Mouse (Mus musculus) cerebellum, adult 2 months (tissue): Measurements from ENCODE around the gene Noct. TPM values are rescaled to one million over a fixed set of nuclear protein-coding genes. Genes with fewer than 3 reads are reported as not detected.

Experiments used
- DNase-seq, 2 experiments: peaks; one replicate each; pipeline ENCODE4 v3.0.0; 2021
- H3K27ac ChIP-seq: fragments of 200-500 bp; 2 replicates; pipeline ENCODE4 v1.5.1; 2012; ENCODE audit warnings: low read length, control low read depth, inconsistent platforms; ENCODE audit not compliant: insufficient read depth
- H3K27me3 ChIP-seq: fragments of 200-500 bp; 2 replicates; pipeline ENCODE4 v1.6.1; 2012; ENCODE audit warnings: inconsistent platforms, mild to moderate bottlenecking, low read length, moderate library complexity; ENCODE audit not compliant: control insufficient read depth, insufficient read depth
- H3K4me1 ChIP-seq: fragments of 200-500 bp; 2 replicates; pipeline ENCODE4 v1.6.1; 2011; ENCODE audit warnings: low read length; ENCODE audit not compliant: control insufficient read depth, insufficient read depth
- H3K4me3 ChIP-seq: fragments of 200-500 bp; replicated peaks from 2 replicates; pipeline ENCODE3; 2011; ENCODE audit warnings: mild to moderate bottlenecking, low read depth, low read length, control low read depth; ENCODE audit not compliant: insufficient read depth
- CTCF ChIP-seq: fragments of 200-500 bp; IDR thresholded peaks from 2 replicates; pipeline ENCODE4 v1.5.1; 2011; ENCODE audit warnings: low read depth, mild to moderate bottlenecking, control low read depth, low read length, moderate library complexity, borderline replicate concordance; ENCODE audit not compliant: insufficient read depth
- POLR2A ChIP-seq: fragments of 200-500 bp; IDR thresholded peaks from 2 replicates; pipeline ENCODE4 v1.6.1; 2011; ENCODE audit warnings: low read length, control low read depth, borderline replicate concordance; ENCODE audit not compliant: insufficient read depth
- WGBS: fragments of 180-500 bp; shearing (Covaris S2); methylation state at CpG from one replicate; pipeline ENCODE4 v1.1.7; 2018; 5-methylcytosine and 5-hydroxymethylcytosine counted together
- polyA plus RNA-seq: library from polyadenylated mRNA; depleted of rRNA; stranded (reverse); fragments of >200 nt; gene quantifications from 2 replicates; pipeline ENCODE4 v1.2.3, GENCODE M21; 2012

Noct gene
- polyA plus RNA-seq, 1 experiment = 27.8 TPM

DNA sequence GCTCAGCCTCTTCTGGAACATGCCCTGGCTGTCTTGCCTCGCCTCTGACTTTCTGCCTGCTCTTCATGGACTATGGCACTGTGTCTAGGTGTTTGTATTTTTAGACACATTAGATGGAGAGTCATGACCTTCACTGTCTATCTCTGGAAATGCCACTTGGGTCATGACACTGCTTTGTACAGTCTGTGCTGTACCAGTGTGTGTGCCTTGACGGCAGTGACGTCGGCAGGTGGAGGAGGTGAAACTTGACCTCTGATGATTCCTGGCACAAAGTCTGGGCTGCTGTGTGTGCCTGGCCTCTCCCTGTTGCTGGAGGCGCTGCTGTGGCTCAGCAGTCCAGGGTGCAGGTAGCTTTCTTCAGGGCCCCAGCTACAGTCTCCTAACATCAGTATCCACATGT, 9.2 kb downstream of the Noct start:
- H3K27me3 ChIP-seq = no peaks in the 10 kb centered on the region
- no peaks in the 10 kb centered on the region; the same call in 1 of the 2 replicates for H3K4me1 ChIP-seq
- no peak for DNase-seq
- no peak for TF ChIP-seq POLR2A
- TF ChIP-seq CTCF = no peak
- no peak overlapping the region for H3K4me3 ChIP-seq
- WGBS = 79% methylated on average over 5 of the region's 5 CpGs
- no peak overlapping the region for H3K27ac ChIP-seq

- TF ChIP-seq CTCF = peak; percentile 97
- TF ChIP-seq POLR2A = no peak
- H3K4me1 ChIP-seq = no peaks in the 10 kb centered on the region; the same call in 1 of the 2 replicates
- 43% methylated on average over 13 of the region's 13 CpGs for WGBS
- no peaks in the 10 kb centered on the region for H3K27me3 ChIP-seq
- no peak overlapping the region for H3K27ac ChIP-seq
- peak; percentile 79 to 84 for DNase-seq
- no peak overlapping the region for H3K4me3 ChIP-seq
Measured at GRCm38 (mm10) chr3:51233918-51234751, 9.9 kb downstream of the Noct start.

- no peak overlapping the region for H3K4me3 ChIP-seq
- TF ChIP-seq CTCF (no peak), POLR2A (no peak)
- WGBS = 35% methylated on average over 5 of the region's 5 CpGs
- H3K27ac ChIP-seq = no peak overlapping the region
- no peaks in the 10 kb centered on the region for H3K27me3 ChIP-seq
- no peaks in the 10 kb centered on the region; the same call in 1 of the 2 replicates for H3K4me1 ChIP-seq
- DNase-seq = no peak
Measured at GRCm38 (mm10) chr3:51234752-51235055, 10.5 kb downstream of the Noct start.

DNA sequence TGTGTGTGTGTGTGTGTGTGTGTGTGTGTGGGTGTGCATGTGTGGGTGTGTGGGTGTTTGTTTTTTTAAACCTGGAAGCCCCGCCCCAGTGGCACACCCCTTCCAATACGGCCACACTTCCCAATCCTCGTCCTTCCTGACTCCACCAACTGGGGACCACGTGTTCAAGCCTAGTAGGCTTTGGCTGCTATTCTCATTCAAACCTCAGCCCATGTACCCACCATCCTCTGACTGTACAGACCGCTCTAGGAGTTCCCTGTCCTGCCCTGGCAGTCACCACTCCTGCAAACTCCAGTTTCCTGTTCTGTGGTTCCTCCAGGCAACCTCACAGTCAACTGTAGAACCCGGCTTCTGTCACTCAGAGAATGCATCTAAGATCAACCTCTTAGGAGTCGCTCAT, 14.3 kb downstream of the Noct start:
- Histone ChIP-seq H3K27me3 (no peaks in the 10 kb centered on the region), H3K4me3 (no peak overlapping the region), H3K4me1 (no peaks in the 10 kb centered on the region; the same call in 1 of the 2 replicates), H3K27ac (no peak overlapping the region)
- WGBS = 71% methylated on average over 7 of the region's 7 CpGs
- no peak for DNase-seq
- no peak for TF ChIP-seq CTCF
- no peak for TF ChIP-seq POLR2A

- Histone ChIP-seq H3K27me3 (no peaks in the 10 kb centered on the region), H3K4me1 (no peaks in the 10 kb centered on the region; the same call in 1 of the 2 replicates), H3K27ac (no peak overlapping the region), H3K4me3 (no peak overlapping the region)
- no peak for DNase-seq
- WGBS = 94% methylated on average over 3 of the region's 3 CpGs
- TF ChIP-seq CTCF = no peak
- TF ChIP-seq POLR2A = no peak
Measured at GRCm38 (mm10) chr3:51239541-51239940, 15.3 kb downstream of the Noct start.

DNA sequence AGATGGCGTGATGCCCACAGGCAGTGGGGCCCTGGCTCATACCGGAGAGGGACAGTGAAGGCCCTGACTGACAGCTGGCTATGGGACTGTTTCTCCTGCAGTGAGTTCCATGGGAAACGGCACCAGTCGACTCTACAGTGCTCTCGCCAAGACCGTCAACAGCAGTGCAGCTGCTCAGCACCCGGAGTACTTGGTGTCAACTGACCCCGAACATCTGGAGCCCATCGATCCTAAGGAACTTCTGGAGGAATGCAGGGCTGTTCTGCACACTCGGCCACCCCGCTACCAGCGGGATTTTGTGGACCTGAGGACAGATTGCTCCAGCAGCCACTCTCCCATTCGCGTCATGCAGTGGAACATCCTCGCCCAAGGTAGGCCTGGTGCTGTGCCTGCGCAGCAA, 23.5 kb downstream of the Noct start:
- H3K4me3 ChIP-seq = no peak overlapping the region
- H3K27me3 ChIP-seq = no peaks in the 10 kb centered on the region
- TF ChIP-seq CTCF = no peak
- no peak for TF ChIP-seq POLR2A
- WGBS = 74% methylated on average over 16 of the region's 16 CpGs
- no peak for DNase-seq
- H3K27ac ChIP-seq = no peak overlapping the region
- no peaks in the 10 kb centered on the region for H3K4me1 ChIP-seq

- no peak for TF ChIP-seq CTCF
- no peak for TF ChIP-seq POLR2A
- Histone ChIP-seq H3K27ac (no peak overlapping the region), H3K4me3 (no peak overlapping the region), H3K4me1 (no peaks in the 10 kb centered on the region), H3K27me3 (no peaks in the 10 kb centered on the region)
- no peak for DNase-seq
- WGBS = 94% methylated on average over 6 of the region's 6 CpGs
Measured at GRCm38 (mm10) chr3:51248600-51248999, 24.4 kb downstream of the Noct start.

- no peaks in the 10 kb centered on the region for H3K27me3 ChIP-seq
- TF ChIP-seq CTCF (no peak), POLR2A (no peak)
- H3K4me1 ChIP-seq = no peaks in the 10 kb centered on the region
- no peak overlapping the region for H3K4me3 ChIP-seq
- no peak overlapping the region for H3K27ac ChIP-seq
- no peak for DNase-seq
- 75% methylated on average over 11 of the region's 11 CpGs for WGBS
Measured at GRCm38 (mm10) chr3:51249460-51249859, 25.2 kb downstream of the Noct start.
